Mouse (Mus musculus) kidney, adult 18-20 months (tissue): ENCODE data around the gene Eif2b4.
A peak's percentile ranks its signal among the peaks of the same experiment; 100 is the strongest.

Source experiments
- DNase-seq: peaks from one replicate; pipeline ENCODE4 v3.0.0; 2021

Eif2b4 gene

DNA sequence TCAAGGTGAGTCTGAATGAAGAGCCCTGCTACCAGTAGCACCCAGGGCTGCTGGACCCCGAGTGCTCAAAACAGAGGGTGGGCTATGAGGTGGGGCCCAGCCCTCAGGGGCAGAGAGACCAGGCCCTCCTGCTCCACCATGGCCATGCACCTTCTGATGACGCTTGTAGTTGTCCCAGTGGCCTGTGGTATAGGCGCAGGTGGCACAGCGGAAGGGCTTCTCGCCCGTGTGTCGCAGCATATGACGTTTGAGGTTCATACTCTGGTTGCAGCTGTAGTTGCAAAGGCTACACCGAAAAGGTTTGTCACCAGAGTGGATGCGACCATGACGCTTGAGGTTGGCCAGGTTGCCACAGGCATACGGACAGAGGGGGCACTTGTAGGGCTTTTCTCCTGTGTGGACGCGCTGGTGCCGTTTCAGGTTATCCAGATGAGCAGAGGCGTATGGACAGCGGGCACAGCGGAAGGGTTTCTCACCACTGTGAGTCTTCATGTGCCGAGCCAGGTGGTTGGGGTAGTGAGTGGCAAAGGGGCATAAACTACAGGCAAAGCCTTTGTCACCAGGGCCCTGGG, 6.2 kb upstream of the Eif2b4 start:
- DNase-seq: no peak

DNA sequence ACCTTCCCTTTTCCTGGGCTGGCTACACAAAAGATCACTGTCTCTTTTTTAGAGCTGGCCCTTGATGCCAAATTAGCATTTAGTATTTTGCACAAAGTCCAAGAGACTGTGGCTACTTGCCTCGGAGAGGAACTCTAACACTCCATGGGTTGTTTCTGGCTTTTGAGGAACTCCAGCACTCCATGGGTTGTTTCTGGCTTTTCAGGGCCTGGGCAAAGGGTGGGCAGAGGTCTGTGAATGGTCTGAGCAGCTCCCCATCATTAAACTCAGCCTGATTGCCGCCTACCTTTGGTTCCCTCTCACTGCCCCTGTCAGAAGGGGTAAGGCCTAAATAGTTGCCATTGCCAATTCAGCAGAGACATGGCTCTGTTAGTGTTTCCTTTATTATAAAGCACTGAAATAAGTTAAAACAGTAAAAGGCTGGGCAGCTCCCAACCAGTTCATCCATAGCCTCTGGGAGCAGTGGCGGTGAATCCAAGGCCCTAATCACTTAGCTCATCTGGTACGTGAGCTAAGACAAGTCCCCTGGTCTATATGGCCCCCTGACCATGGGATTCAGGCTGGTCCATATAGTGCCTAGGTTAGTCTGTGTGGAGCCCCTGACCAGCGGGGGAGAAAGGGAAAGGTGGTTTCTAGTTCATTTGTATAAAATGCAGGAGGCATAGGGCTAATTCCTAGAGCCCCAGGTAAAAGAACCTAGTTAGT, 5.5 kb upstream of the Eif2b4 start:
- DNase-seq: no peak

DNA sequence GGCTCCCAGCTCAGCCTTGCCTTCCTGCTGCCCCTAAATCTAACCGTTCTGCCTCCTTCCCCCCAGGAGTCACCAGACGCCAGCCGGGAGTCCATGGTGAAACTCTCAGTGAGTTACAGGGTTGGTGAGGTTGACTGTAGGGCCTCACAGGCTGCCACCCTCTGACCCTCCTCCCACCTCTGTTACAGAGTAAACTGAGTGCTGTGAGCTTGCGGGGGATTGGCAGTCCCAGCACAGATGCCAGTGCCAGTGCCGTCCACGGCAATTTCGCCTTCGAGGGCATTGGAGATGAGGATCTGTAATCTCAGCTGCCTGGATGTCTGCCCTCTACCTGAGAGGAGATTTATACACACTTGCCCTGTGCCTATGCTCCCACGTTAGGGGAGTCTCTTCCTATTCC, 4.9 kb upstream of the Eif2b4 start:
- DNase-seq: no peak

DNA sequence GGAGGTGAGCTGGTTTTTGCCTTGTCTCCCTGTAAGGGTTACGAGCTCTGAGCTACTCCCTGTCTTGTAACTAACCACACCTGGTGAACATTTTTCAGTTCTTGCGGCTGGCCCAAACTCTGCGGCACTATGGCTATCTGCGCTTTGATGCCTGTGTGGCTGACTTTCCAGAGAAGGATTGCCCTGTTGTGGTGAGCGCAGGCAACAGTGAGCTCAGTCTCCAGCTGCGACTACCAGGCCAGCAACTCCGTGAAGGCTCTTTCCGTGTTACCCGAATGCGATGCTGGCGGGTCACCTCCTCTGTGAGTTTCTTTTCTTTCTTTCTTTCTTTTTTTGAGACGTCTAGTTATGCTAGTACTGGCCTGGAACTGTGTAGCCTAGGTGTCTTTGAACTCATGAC, 3.8 kb upstream of the Eif2b4 start:
- DNase-seq: no peak

DNA sequence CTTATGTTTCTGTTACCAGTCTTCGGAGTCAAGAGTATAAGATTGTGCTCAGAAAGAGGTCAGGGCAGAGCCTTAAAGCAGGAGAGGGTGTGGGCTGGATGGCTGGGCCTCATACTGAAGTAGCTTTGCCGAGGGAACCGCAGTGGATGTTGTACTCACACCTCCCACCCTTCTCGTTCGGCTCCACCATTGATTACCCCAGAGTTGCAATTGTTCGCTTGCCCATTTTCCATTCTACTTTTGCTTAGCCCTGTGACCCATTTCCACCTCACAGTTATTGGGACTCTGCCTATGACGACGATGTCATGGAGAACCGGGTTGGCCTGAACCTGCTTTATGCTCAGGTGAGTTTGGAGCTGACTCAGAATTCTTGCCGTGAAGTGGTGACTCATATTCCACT, 3.0 kb upstream of the Eif2b4 start:
- no peak for DNase-seq

DNA sequence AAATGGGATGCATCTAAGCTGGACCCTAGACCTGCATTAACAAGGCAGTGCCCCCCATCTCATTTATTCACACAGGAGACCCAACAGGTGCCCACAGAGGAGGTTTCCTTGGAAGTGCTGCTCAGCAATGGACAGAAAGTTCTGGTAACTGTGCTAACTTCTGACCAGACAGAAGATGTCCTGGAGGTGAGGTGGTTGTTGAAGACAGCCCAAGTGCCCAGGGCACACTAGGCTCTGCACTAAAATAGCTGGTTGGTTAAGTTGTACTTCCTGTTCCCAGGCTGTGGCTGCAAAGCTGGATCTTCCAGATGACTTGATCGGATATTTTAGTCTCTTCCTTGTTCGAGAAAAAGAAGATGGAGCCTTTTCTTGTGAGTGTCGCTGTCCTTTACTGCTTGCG, 2.4 kb upstream of the Eif2b4 start:
- no peak for DNase-seq

DNA sequence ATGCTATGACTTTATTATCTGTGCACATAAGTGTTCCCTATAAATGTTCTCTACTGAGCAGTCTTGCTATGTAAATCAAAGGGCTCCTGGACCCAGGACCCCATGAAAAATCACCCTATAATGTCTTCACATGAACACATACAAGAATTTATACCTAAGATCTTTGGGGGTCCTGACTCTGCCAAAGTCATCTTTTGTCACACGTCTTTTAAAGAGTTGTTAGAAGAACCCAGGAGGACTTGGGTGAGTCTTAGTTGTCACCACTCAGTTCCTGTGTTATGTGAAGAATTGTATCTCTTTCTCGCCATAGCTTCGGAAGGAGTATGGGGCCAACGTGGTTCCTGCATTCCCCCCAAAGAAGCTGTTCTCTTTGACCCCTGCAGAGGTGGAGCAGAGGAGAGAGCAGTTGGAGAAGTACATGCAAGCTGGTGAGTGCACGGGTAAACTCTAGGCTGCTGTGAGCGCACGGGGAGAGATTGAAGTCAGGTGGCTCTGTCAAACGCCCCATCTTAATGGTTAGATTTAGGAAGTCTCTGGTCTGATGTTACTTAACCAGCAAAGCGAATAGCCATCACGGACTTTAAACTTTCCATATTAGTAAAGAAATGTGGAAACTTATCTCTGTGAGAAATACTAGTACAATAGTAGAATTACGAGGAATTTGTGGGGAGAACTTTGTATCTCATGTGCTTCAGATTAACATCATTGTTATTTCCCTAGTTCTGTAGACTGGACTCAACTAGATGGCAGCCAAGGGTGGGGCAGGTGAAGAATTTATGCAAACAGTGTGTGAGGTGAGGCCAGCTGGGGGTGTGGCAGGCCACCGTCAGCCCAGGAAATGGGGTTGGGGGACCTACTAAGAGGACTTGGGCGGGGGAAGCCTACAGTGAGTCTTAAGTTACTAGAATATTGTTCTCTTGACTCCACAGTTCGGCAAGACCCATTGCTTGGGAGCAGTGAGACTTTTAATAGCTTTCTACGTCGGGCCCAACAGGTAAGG, 1.6 kb upstream of the Eif2b4 start:
- no peak for DNase-seq

DNA sequence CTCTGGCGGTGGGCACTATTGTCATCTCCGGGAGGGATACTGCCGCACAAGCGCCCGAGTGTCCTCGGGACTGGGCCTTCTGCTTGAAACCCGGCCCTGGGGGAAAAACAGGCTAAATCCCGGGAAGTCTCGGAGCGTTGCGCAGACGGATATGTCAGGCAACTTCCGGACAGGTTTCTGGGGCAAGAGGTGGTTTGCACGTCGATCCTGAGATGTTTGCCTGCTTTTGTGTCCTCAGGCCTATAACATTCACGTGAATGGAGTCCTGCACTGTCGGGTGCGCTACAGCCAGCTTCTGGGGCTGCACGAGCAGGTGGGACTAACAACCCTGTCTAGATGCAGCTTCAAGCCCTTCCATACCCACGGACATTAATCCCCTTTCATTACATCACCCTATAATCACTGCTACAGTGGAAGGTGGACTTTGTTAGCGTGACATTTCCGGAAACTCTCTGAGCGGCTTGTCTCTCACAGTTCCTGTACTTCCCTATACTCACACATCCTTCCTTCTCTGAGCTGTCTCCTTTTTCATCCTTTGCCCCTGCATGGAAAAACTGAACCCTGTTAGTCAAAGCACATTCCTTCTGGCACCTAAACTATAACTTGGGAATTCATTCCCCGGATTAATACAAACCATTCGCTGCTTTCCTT, 526 bp upstream of the Eif2b4 start:
- DNase-seq: no peak

DNA sequence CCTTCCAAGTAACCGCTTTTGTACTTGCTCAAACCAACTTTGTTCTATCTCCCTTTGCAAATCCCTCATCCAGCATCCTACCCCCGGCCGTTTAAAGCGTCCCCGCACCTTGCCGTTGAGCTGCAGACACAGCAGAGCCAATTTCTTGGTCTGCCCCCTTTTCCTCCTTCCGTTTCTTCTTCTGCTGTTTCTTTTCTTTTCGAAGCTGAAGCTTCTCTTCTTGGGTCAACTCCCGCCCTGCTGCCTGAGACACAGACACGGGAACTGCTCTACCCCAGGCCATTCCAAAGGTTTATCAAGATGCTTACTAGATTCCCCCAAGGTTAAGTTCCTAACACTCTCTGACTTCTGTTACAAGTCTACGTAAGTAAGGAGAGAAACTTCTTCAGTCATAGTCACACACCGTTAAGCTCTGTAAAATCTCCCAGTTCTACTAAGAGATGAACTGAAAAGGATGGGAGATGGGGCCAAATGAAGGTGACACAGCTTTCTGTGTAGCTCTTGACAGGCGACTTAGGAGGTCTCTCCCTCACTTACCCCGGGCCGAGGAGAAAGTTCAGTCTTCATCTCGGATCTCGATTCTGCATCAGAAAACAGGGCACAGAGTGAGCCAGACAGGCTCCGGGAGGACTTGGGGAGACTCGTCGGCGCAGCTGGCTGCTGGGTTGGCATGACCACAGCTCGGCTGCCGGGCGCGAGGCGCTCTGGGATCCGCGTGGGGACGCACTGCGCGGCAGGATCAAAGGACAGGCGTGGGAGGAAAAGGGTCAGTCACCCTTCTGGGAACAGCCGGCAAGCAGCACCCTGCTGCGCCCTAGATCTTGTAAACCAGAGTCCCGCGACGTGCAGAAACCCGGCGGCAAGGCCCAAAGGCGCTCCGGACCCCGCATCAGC, 938 bp downstream of the Eif2b4 start:
- DNase-seq: no peak

DNA sequence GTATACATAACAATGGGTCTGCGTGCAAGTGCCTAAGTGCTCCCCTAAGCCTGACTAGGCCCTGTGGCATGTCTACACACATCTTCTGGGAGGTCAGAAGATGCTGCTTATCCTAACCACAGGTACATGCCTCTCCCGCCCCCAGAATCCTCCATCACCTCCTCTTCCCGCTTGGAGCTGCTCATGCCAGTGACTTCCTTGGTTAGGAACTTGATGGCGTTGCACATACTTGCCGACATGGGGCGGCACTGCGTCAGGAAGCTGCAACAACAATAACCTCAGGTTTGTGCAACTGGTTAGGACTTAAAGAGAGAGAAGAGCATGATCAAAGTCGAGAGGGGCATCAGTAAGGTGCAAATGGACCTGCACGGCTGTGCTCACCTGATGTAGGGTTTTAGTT, 3.0 kb downstream of the Eif2b4 start:
- no peak for DNase-seq

DNA sequence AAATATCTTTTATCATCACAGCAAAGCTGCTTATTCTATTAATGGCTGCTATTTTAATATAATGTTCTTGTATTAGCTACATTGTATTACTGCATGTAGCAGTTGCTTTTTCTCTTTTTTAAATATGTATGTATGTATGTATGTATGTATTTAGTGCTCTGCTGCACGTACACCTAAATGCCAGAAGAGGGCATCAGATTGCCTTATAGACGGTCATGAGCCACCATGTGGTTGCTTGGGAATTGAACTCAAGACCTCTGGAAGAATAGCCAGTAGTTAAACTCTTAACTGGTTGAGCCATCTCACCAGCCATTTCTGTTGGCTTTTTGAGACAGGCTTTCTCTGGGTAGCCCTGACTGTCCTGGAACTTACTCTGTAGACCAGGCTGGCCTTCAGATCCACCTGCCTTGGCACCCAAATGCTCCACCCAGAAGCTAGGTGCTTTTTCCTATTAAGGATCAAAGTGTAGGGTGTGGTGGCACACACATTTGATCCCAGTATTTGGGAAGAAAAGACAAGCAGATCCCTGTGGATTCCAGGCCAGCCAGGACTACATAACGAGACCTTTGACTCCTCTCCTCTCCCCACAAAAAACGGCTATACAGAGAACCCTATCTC, 4.9 kb downstream of the Eif2b4 start:
- DNase-seq: no peak

DNA sequence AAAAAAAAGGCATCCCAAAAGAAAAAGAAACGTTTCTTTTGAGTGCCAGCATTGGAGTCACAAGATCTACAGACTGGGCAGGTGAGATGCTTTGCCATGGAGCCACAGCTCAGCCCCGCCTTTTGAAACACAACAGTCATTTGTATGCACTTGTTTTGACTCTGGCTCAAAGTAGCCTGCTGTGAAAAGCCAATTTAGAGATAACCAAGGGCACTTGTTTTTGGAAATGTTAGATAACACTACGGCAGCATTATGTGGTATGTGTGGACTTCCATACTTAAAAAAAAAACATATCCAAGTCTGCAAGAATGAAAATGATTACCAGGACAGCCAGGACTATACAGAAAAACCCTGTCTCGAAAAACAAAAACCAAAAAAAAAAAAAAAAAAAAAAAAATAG, 9.6 kb downstream of the Eif2b4 start:
- DNase-seq: no peak

DNA sequence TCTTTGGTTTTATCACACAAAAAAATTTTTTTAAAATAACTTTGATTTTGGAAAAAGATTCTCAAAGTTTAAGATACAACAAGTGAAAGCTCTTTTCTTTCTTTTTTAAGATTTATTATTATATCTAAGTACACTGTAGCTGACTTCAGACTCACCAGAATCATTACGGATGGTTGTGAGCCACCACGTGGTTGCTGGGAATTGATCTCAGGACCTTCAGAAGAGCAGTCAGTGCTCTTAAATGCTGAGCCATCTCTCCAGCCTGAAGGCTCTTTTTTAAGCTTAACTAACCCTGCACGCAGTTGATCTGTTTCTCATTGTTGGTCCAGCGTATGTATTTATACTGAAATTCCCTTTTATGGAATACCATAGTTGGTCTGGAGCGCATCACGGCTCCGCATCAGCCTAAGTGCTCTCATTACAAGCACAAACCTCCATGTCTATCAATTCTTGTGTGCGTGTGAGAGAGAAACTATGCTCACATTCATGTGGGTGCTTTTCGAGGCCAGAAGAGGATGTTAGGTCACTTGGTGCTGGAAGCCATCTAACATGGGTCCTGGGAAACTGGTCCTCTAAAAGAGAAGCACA, 12.0 kb downstream of the Eif2b4 start:
- DNase-seq: no peak

DNA sequence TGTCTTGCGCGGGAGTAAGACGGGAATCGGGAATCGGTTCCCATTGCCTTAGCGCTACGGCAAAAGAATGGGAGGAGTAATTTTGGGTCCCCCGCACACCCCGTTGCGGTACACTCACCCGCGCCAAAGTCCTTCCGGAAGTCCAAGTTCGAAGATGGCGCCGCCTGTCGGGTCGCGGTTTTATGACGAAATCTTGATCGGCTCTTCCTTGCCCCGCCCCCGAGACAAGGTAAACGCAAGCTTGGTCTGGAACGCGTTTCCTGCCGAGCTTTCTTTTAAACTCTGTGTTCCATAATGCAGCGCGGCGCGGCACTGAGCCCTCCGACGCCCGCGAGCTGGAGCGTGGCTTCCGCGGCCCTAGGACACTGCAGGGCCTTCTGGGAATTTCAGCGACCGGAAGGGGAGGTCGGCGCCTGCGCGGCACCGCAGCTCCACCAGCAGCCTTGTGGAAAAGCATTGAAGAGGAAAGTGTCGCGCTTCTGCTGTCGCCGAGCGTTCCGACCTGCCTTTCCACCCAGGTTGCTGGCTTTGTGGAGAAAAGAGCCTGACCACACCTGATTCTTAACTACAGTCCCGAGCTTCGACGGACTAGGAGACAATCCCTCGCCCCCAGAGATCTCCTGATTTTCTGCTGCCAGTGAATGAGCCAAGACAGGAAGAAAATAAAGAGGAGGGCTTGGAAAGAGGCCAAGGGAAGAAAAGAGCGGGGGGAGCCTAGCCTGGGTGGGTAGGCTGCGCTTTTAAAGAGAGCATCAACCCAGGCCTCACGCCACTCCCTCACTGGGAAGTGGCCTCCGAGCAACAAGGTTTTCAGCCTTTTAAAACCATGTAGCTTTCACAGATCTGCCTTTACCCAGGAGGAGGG, 13.2 kb downstream of the Eif2b4 start, which contains the start of the genes Gm29609 and Gtf3c2:
Gene Gm29609 (minus strand): TSS at position 146 of the 865 bp plus-strand sequence.
Gene Gtf3c2 (minus strand): TSS at position 379 of the 865 bp plus-strand sequence.
- peak; percentile 96 for DNase-seq

DNA sequence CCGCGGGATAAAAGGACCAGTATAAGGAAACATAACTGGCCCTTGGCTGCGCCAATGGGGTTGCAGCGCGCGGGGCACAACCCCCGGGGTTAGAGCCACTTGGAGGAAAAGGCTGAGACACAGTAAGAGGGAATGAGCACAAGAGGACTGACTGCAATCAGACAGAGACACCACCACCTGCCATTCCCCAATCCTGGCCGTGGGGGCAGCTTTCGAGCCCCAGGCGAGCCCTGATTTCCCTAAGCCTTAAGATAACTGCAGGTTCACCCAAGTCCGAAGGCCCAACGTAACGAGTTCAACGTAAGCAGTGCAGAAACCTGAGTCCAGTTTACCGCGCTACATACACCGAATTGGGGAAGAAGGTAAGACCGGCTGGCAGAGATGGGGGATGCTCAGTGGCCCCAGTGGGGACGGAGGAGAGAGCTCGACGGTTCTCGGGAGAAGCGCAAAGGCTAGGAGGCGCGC, 13.9 kb downstream of the Eif2b4 start:
- DNase-seq: no peak

DNA sequence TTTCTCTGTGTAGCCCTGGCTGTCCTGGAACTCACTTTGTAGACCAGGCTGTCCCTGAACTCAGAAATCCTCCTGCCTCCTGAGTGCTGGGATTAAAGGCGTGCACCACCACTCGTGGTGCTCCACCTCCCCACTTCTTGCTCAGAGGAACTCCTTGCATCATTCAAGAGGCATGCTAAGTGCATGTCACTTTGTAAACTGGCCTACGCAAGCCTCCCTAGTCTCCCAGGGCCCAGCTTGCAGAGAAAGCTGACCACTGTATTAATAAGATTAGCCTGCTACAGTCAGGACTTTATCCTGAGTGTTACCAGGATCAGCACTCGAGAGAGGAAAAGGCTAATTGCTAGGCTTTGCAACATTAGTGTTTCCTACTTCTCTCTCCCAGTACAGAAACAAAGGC, 24.6 kb downstream of the Eif2b4 start:
- DNase-seq: no peak

DNA sequence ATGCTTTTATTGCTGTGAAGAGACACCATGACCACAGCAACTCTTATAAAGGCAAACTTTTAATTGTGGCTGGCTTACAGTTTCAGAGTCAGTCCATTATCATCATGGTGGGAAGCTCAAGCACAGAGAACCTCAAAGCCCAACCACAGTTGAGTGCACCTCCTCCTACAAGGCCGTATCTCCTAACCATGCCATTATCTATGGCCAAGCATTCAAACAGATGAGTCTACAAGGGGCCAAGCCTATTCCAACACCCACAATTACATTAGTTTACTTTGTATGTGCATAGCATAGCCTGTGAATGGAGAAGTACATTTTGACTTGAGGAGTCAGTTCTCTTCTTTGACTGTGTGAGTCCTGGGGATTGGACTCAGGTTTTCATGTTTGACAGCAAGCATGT, 28.4 kb downstream of the Eif2b4 start:
- no peak for DNase-seq

DNA sequence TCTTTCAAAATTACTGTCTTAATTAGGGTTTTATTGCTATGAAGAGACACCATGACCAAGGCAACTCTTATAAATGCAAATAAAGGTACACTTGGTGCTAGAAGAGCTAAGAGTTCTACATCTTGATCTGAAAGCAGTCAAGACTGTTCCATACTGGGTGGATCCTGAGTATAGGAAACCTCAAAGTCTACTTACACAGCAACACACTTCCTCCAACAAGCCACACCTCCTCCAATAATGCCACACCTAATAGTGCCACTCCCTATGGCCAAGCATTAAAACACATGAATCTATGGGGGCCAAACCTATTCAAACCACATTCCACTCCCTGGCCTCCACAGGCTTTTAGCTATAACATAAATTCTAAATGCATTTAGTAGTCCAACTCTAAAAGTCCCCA, 30.8 kb downstream of the Eif2b4 start:
- no peak for DNase-seq

DNA sequence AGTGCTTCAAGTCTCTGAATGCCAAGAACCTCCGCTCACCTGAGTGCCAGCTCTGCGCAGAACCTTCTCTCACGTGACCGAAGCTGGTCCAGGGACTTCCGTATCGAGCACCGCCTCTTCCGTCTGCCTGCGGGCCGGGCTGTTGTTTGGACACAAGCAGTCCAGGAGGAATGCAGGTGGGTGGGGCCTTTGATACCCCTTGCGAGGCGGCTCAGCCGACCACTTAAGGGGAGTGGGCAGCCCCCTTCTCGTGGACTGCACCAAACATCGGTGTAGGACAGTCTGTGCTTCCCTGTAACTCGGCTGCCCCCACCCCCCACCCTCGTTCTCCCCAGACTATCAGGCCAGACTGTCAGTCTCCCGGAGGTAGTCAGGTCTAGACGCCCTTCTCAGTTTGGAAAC, 39.1 kb downstream of the Eif2b4 start, which contains the start of gene Mpv17:
Gene Mpv17 (minus strand): TSS at position 100 of the 402 bp plus-strand sequence.
- peak; percentile 89 for DNase-seq
